Mouse (Mus musculus): ENCODE measurements at regions not wholly inside any gene's neighbourhood (a gene's known extent, or its start where the extent isn't known, plus 50 kb on each side); places are given as distances from the start of the nearest gene placed in this dataset.

GRCm38 (mm10) chr1:47809508-47809907, 916.9 kb upstream of the Slc39a10 start:
- TF ChIP-seq CTCF (IDR thresholded peaks at IDR 0.05; ENCODE audit: insufficient read depth, low read depth, low read length): no peak
- no peak for TF ChIP-seq POLR2A (IDR thresholded peaks at IDR 0.05; ENCODE audit: insufficient read depth, low read depth, low read length)
